ENCODE assay signal across 10 mouse cellular contexts in genomic region chr1:135634791-135635190, GRCm38 (mm10). TPM values are rescaled to one million over a fixed set of nuclear protein-coding genes. Genes with fewer than 3 reads are reported as not detected.
A peak's percentile ranks its signal among the peaks of the same experiment; 100 is the strongest.
DNase-seq lines count a peak whose midpoint lies in the region; ATAC-seq and TF ChIP-seq lines count a peak whose summit lies in the region.
"Had no signal": no experiment of that assay in that cellular context is flagged by ENCODE, and none has a peak within 500 bp of the region (broad histone marks: within the 10 kb centered on the region; RNA-seq: fewer than 3 reads in every experiment).

No protein-coding gene starts in this region.

- peak; percentile 23 for DNase-seq in kidney, adult 9 months
- peak; percentile 70 for DNase-seq in MEL (ENCODE audit: low read depth, low spot score)
- DNase-seq in limb, embryonic 14.5 days (ENCODE audit: low spot score) = peak; percentile 78
- no peak for DNase-seq in left cerebral cortex, adult 9 months (ENCODE audit: low spot score in 2 of 2)
- no peak for DNase-seq in heart, adult 8-10 months (ENCODE audit: low spot score)
- no peak for DNase-seq in cerebellum, adult 9-11 months

- WGBS in kidney, embryonic 15.5 days = 18% methylated on average over 6 of the region's 6 CpGs
- WGBS in limb, embryonic 14.5 days = 13% methylated on average over 6 of the region's 6 CpGs

- no peaks in the 10 kb centered on the region for H3K79me2 ChIP-seq in MEL (ENCODE audit: control insufficient read depth, insufficient read depth, low read length, poor library complexity)

- H3K9ac ChIP-seq in kidney, embryonic 15.5 days = no peak overlapping the region
- H3K9ac ChIP-seq in MEL (ENCODE audit: control insufficient read depth, low read depth, low read length, poor library complexity, severe bottlenecking) = no peak overlapping the region
- no peak overlapping the region for H3K9ac ChIP-seq in limb, embryonic 14.5 days (ENCODE audit: low read depth, low read length, severe bottlenecking)
- H3K9ac ChIP-seq: midbrain, embryonic 12.5 days had no signal

- TF ChIP-seq EP300 in MEL (IDR thresholded peaks at IDR 0.05; ENCODE audit: low read depth in 1 of 2, low read length in 2 of 2) = no peak

- no peaks in the 10 kb centered on the region for H3K36me3 ChIP-seq in kidney, embryonic 15.5 days
- peaks cover 0 to 9% of the 10 kb centered on the region in 2 experiments; a peak in 2 of 4 replicates for H3K36me3 ChIP-seq in MEL (ENCODE audit: control insufficient read depth in 1 of 2, insufficient read depth in 2 of 2, low read length in 2 of 2)
- H3K36me3 ChIP-seq in limb, embryonic 14.5 days (ENCODE audit: control insufficient read depth, insufficient read depth, low read length) = no peaks in the 10 kb centered on the region
- H3K36me3 ChIP-seq: midbrain, embryonic 12.5 days had no signal

- H3K4me2 ChIP-seq in kidney, embryonic 15.5 days = no peak overlapping the region
- H3K4me2 ChIP-seq in limb, embryonic 14.5 days (replicated peaks; ENCODE audit: low read depth, low read length, severe bottlenecking) = no peak overlapping the region
- H3K4me2 ChIP-seq: midbrain, embryonic 12.5 days had no signal

- peaks cover 42% of the 10 kb centered on the region for H3K4me1 ChIP-seq in kidney, embryonic 15.5 days
- peaks cover 0 to 15% of the 10 kb centered on the region in 2 experiments; a peak in 2 of 4 replicates for H3K4me1 ChIP-seq in MEL (ENCODE audit: control insufficient read depth in 1 of 2, insufficient read depth in 2 of 2, low read length in 2 of 2)
- H3K4me1 ChIP-seq in bone marrow macrophage, adult 2 months (ENCODE audit: control insufficient read depth, insufficient read depth, low read length) = peaks cover 78% of the 10 kb centered on the region
- peaks cover 13% of the 10 kb centered on the region for H3K4me1 ChIP-seq in limb, embryonic 14.5 days (ENCODE audit: control insufficient read depth, insufficient read depth, low read length)

- no peaks in the 10 kb centered on the region for H3K9me3 ChIP-seq in kidney, embryonic 15.5 days (replicated peaks)
- no peaks in the 10 kb centered on the region for H3K9me3 ChIP-seq in MEL (replicated peaks; ENCODE audit: insufficient read depth, low read length)
- H3K9me3 ChIP-seq in limb, embryonic 14.5 days (ENCODE audit: control insufficient read depth, low read length) = no peaks in the 10 kb centered on the region
- H3K9me3 ChIP-seq: midbrain, embryonic 12.5 days had no signal

- no peak overlapping the region for H3K27ac ChIP-seq in kidney, embryonic 15.5 days
- H3K27ac ChIP-seq in MEL (ENCODE audit: control insufficient read depth, low read depth, low read length) = no peak overlapping the region
- H3K27ac ChIP-seq in bone marrow macrophage, adult 2 months (ENCODE audit: insufficient read depth, low read depth, low read length) = peak overlapping the region; percentile 92
- H3K27ac ChIP-seq in limb, embryonic 14.5 days (replicated peaks; ENCODE audit: low read depth, low read length) = no peak overlapping the region
- H3K27ac ChIP-seq: midbrain, embryonic 12.5 days had no signal

- H3K4me3 ChIP-seq in kidney, embryonic 15.5 days (replicated peaks) = no peak overlapping the region
- H3K4me3 ChIP-seq in MEL (ENCODE audit: control insufficient read depth in 1 of 2, insufficient read depth in 1 of 2, low read depth in 2 of 2, low read length in 2 of 2) = no peak overlapping the region
- peak overlapping the region; percentile 34 for H3K4me3 ChIP-seq in bone marrow macrophage, adult 2 months (ENCODE audit: insufficient read depth, low read length)
- no peak overlapping the region for H3K4me3 ChIP-seq in limb, embryonic 14.5 days (replicated peaks; ENCODE audit: low read length)
- H3K4me3 ChIP-seq: midbrain, embryonic 12.5 days had no signal

- TF ChIP-seq POLR2A in MEL (IDR thresholded peaks at IDR 0.05; ENCODE audit: control insufficient read depth in 1 of 2, insufficient read depth in 1 of 2, low read depth in 1 of 2, low read length in 2 of 2, poor library complexity in 1 of 2) = no peak
- TF ChIP-seq POLR2A in bone marrow macrophage, adult 2 months (IDR thresholded peaks at IDR 0.05; ENCODE audit: borderline replicate concordance, low read depth, low read length) = no peak
- TF ChIP-seq POLR2A in limb, embryonic 14.5 days (IDR thresholded peaks at IDR 0.05; ENCODE audit: borderline replicate concordance, extremely low read depth, insufficient read depth, insufficient read length) = no peak

- H3K27me3 ChIP-seq in kidney, embryonic 15.5 days = no peaks in the 10 kb centered on the region
- no peaks in the 10 kb centered on the region for H3K27me3 ChIP-seq in MEL (ENCODE audit: control insufficient read depth in 1 of 2, insufficient read depth in 2 of 2, low read length in 2 of 2)
- H3K27me3 ChIP-seq in limb, embryonic 14.5 days (ENCODE audit: control insufficient read depth, insufficient read depth, low read length) = no peaks in the 10 kb centered on the region
- H3K27me3 ChIP-seq: midbrain, embryonic 12.5 days had no signal

- no peak for TF ChIP-seq RAD21 in MEL (IDR thresholded peaks at IDR 0.05; ENCODE audit: low read depth, low read length)

- ATAC-seq in kidney, embryonic 15.5 days (replicated peaks; ENCODE audit: low FRiP score) = no peak
- no peak for ATAC-seq in limb, embryonic 14.5 days (ENCODE audit: low FRiP score, low read depth)
- ATAC-seq: intestine, postnatal 0 days had no signal

- no peak for TF ChIP-seq CTCF in MEL (IDR thresholded peaks at IDR 0.05 in 2 of 3, conservative IDR thresholded peaks at IDR 0.05 in 1 of 3; ENCODE audit: control insufficient read depth in 1 of 3, insufficient read depth in 1 of 3, low read depth in 2 of 3, low read length in 3 of 3, poor library complexity in 1 of 3, severe bottlenecking in 1 of 3)
- TF ChIP-seq CTCF in bone marrow macrophage, adult 2 months (IDR thresholded peaks at IDR 0.05; ENCODE audit: low read depth, low read length) = no peak

TF ChIP-seq in MEL, 35 proteins besides CTCF, POLR2A, EP300 and RAD21:
- TF ChIP-seq SIN3A (IDR thresholded peaks at IDR 0.05; ENCODE audit: low read length) = peak; percentile 41; the same call in 1 of the 2 replicates
- no peak for TF ChIP-seq BHLHE40 (IDR thresholded peaks at IDR 0.05; ENCODE audit: borderline replicate concordance, low read depth, low read length)
- no peak for TF ChIP-seq NELFE (IDR thresholded peaks at IDR 0.05; ENCODE audit: low read depth, low read length)
- TF ChIP-seq MYC (IDR thresholded peaks at IDR 0.05; ENCODE audit: low read depth, low read length) = no peak
- no peak for TF ChIP-seq POLR2AphosphoS5 (IDR thresholded peaks at IDR 0.05; ENCODE audit: borderline replicate concordance, low read depth, low read length)
- no peak for TF ChIP-seq ZMIZ1 (IDR thresholded peaks at IDR 0.05; ENCODE audit: low read depth, low read length)

RNA-seq across cellular contexts. Expression of gene Nav1, which starts 27.7 kb away (rescaled TPM):
- polyA plus RNA-seq in kidney, embryonic 15.5 days (2015; fragmentation: Nextera tagmentation; extraction: Ambion mirVana) = 16.4 and 16.6 TPM in 2 replicates
- total RNA-seq in MEL (2012; rRNA removed) = 0.65 and 0.89 TPM in 2 replicates
- polyA plus RNA-seq in MEL (2012; ENCODE audit: insufficient read depth in 1 of 2, insufficient read length in 2 of 2, low read depth in 1 of 2, low replicate concordance in 2 of 2, missing spikeins in 1 of 2) = 1 to 10 TPM in 1 of 2 experiments, not detected in 1; 9.6 TPM
- polyA plus RNA-seq in bone marrow macrophage, adult 2 months (2012; ENCODE audit: insufficient read depth, insufficient read length, missing spikeins) = 80.6 and 81.3 TPM in 2 replicates
- 26.8 and 31.8 TPM in 2 replicates for polyA plus RNA-seq in limb, embryonic 14.5 days (2012; rRNA removed)
- polyA plus RNA-seq in limb, embryonic 14.5 days (2014; fragmentation: Nextera tagmentation; extraction: Ambion mirVana) = 14.4 and 17.3 TPM in 2 replicates
- total RNA-seq in heart, adult 8-10 months (2022) = 10 to 100 TPM; 14.8 to 19.1 (median 15.9) TPM

Comparison
In these comparisons a context has a peak if more than half of its experiments do, and no peak if none do; other contexts are left out.
1. DNase-seq: peak in kidney, adult 9 months (single experiment), MEL (single experiment) and limb, embryonic 14.5 days (single experiment); none in left cerebral cortex, adult 9 months (0 of 2), heart, adult 8-10 months (single experiment) and cerebellum, adult 9-11 months (single experiment).